Mouse (Mus musculus) megakaryocyte-erythroid progenitor cell, adult 5 weeks (primary cell): ENCODE data around the gene Inpp4a. TPM values are rescaled to one million over a fixed set of nuclear protein-coding genes. Genes with fewer than 3 reads are reported as not detected.

Experiments
- polyA plus RNA-seq: library from polyadenylated mRNA; stranded (reverse); fragments of >175 nt; gene quantifications from 2 replicates; pipeline ENCODE4 v1.2.3, GENCODE M21; 2012

Inpp4a gene
- polyA plus RNA-seq = 17.2 and 20.8 TPM in 2 replicates

GRCm38 (mm10) chr1:37299540-37300491 is at the start of gene Inpp4a:
Gene Inpp4a, plus strand, starts transcription at chr1:37299865.

GRCm38 (mm10) chr1:37429366-37430296 is 130.0 kb downstream of the Inpp4a start, which contains the start of the genes Coa5 and Unc50:
Gene Coa5, minus strand, starts transcription at chr1:37430103.
Gene Unc50, plus strand, starts transcription at chr1:37430139.

Other genes starting within 250 kb of the Inpp4a start
- not detected in 2 replicates for gene Cnga3, start 85.4 kb upstream of the Inpp4a start, polyA plus RNA-seq
- gene Coa5, start 130.2 kb downstream of the Inpp4a start, polyA plus RNA-seq = 12.1 and 15.5 TPM in 2 replicates
- 28.5 and 29.1 TPM in 2 replicates for gene Unc50, start 130.3 kb downstream of the Inpp4a start, polyA plus RNA-seq
- 0.95 and 1.3 TPM in 2 replicates for gene Mgat4a, start 241.2 kb downstream of the Inpp4a start, polyA plus RNA-seq